Mouse (Mus musculus): ENCODE measurements around the gene Scn8a.

DNA sequence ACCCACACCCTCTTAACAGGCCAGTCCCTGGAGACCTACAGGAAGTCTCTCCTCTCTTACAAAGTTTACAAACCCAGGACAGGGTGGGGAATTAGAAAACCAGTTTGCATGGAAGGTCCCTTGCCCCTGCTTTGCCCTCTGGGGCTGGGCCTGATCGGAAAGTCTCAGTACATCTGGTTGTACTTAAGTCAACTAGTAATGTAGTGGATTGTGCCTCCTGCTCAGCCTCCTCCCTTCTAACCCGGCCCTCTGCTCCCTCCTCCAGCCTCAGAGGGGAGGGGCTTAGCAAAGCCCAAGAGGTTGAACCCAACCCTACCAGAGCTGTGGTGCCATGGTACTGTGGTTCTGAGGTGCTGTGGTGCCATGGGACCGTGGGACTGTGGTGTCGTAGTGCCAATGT is 212.6 kb downstream of the Scn8a start:
- TF ChIP-seq CTCF (IDR thresholded peaks at IDR 0.05; ENCODE audit: borderline replicate concordance, insufficient read depth, low read length) (no peak), POLR2A (IDR thresholded peaks at IDR 0.05; ENCODE audit: low read depth, low read length) (no peak)
